Mouse (Mus musculus): ENCODE data around the gene Tgif2.

Gene Tgif2

DNA sequence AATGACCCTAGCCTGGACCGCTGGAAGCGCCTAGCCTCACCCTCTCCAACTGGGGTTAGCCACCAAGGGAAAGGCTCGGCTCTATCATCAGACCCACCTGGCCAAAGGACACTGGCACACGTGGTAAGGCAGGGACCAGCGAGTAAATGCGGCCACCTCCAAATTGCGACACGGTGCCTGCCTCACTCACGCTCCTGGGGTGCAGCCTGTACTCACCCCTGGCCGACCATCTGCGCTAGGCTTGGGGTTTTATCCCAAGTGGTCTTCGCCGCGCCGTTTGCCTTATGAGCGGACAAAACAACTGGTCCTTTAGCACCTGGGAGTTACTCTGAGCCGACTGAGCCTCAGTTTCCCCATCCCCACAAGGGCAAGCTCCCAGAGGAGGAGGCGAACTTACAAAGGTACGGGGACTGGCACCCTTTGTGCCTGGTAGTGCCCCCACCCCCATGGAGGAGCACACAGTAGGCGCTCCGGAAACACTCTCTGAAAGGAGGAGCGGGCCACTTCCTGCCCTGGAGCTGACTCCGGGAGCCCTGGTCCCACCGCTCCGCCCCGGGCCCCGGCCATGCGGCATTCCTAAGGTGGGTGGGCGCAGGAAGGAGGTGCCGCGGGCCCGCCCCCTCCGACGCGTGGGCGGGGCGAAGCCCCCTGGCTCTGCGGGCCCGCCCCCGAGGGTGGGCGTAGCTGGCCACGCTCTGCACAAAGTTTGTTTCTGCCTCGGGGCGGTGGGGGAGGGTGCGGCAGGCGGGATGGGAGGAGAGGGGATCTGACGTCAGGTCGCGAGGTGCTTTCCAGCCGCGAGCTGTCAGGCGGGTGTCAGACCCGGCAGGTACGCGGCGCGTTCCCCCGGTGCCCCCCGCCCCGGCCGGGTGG lies at the start of gene Tgif2:
Tgif2 (plus strand) TSS at position 689 of the 873 bp plus-strand sequence.
- TF ChIP-seq GATA4 (IDR thresholded peaks at IDR 0.05; ENCODE audit: insufficient replicate concordance, low read length): no peak

DNA sequence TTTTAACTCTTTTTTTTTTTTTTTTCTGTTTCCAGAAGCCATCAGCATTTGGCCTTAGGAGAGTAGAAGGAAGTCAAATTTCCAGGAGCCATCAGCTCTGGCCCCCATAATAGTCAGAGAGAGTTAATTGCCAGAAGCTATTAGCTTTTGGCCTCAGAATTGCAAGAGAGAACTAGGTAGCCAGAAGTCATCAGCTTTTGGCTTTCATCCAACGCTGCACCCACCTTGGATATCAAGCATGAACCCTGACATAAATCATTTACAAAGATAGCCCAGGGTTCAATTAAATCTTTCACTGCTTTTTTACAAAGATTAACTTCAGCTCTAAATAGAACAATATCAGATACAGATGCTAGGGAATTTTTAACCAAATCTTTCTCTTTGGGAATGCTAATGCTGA lies 41.3 kb upstream of the Tgif2 start:
- TF ChIP-seq GATA4 (IDR thresholded peaks at IDR 0.05; ENCODE audit: insufficient replicate concordance, low read length): no peak

DNA sequence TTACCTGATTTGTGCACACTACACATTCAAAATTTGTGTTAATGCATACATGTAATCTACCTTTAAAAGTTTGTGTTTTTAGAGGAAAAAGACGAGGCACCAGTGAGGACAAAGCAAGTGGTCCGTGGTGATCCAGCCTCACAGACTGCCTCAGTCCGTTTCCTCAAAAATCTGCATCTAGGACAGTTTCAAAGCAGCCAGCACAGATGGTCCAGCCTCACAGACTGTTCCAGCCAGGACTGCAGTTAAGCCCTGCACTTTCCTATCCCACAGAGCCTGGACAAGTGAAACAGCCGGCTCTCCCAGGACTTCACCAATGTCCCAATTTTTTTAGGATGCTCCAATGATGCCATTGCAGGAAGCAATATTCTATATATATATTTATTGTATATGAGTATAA lies 38.8 kb upstream of the Tgif2 start:
- no peak for TF ChIP-seq GATA4 (IDR thresholded peaks at IDR 0.05; ENCODE audit: insufficient replicate concordance, low read length)

DNA sequence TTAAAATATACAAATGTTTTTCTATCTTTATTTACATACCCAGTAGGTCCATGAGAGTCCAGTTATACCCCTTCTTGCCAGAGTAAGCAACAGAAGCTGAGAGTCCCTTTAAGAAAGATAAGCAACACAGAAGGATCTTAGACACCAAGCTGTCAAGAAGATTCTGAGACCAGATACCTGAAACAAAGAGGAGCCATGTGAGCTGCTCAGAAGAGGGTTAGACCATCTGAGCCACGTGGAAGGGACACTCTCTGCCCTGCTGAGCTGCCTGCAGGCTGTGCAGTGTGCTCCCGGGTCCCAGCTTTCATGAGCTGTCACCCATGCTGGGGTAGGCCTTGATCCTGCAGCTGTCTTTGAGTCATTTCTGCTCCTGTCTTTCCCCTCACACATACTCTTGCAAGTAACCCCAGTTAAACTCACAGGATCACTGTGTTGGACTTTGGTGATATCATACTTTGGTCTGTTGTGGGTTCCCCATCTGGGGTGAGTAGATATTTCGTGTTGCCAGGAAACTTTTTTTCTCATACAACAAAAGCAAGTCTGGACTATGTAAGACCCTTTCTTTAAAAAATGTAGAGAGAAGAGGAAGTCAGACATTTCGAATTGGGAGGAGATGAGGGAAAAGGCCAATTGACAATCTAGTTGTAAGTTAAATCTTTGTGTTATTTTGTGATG lies 36.0 kb upstream of the Tgif2 start:
- TF ChIP-seq GATA4 (IDR thresholded peaks at IDR 0.05; ENCODE audit: insufficient replicate concordance, low read length): no peak

DNA sequence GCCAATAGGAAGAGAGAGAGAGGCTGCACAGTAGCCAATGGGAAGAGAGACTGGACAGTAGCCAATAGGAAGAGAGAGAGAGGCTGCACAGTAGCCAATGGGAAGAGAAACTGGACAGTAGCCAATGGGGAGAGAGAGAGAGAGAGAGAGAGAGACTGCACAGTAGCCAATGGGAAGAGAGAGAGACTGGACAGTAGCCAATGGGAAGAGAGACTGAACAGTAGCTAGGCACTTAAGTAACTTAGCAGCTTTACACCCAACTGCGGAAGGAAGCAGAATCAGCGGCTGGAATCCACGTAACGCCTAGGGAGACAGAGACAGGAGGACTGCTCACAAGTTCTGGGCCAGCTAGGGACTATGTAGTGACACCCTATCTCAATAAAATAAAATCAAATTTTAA lies 35.2 kb upstream of the Tgif2 start:
- no peak for TF ChIP-seq GATA4 (IDR thresholded peaks at IDR 0.05; ENCODE audit: insufficient replicate concordance, low read length)

DNA sequence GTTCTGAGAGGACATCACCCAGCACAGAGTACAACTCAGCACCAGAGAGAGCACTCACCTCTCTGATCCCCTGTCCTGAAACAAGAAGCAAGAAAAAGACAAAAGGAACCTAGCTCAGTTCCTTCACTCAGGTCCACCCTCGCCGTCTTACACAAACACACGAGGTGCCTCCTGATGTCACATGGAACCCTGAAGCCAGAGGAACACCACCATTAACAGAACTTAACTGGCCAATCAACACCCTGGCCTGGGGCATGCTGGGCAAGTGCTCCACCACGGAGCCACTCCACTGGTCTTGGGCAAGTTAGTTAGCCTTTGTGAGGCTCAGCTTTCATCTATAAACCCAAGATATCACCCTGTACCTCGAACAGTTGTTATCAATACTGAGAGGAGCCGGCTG lies 32.9 kb upstream of the Tgif2 start:
- TF ChIP-seq GATA4 (IDR thresholded peaks at IDR 0.05; ENCODE audit: insufficient replicate concordance, low read length): no peak

DNA sequence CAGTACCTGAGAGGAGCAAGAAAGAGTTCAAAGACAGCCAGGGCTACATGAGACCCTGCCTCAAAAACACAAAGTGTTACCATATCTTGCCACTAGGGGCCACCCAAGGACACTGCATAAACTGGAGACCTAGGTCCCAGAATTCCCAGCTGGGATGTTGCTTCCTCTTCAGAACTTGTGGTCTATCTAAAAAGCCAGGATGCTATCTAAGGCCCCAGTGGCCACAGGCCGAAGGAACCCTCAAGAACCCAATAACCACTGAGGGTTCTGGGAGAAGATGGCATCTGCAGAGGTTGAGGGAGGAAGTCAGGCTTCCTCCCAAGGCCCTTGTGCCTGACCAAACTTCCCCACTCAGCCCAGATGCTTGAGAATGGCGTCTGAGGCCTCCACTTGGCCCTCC lies 30.2 kb upstream of the Tgif2 start:
- no peak for TF ChIP-seq GATA4 (IDR thresholded peaks at IDR 0.05; ENCODE audit: insufficient replicate concordance, low read length)

DNA sequence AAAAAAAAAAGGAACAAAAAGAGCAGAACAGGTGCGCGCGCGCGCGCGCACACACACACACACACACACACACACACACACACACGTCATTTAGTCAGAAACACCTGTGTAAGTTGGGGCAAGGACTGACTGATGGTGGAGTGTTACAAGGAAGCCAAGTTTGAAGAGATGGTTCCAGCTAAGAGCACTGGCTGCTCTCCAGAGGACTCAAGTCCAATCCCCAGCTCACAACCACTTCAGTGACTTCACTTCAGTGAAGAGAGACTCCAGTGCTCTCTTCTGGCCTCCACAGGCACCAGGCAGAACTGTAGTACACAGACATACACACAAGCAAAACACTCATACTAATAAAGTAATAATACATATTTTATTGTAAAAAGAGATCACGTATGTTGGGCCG lies 29.1 kb upstream of the Tgif2 start:
- TF ChIP-seq GATA4 (IDR thresholded peaks at IDR 0.05; ENCODE audit: insufficient replicate concordance, low read length): no peak

DNA sequence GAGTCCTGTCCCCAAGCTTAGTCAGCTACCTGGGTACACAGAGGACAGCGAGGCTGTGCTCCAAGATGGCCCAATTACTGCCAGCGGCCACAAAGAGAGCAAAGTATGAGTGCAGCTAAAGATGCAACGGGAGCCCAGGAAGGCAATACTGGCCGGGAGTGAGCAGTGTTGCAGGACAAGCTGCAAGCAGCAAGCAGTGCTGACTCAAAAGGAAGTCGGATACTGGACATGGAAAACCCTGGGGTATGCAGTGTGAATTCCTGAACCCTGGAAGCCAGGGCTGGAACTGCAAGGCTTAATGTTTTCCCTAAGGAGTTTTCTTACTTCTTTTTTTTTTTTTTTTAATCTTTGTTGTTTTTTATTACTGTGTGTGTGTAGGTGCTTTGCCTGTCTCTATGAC lies 28.3 kb upstream of the Tgif2 start:
- no peak for TF ChIP-seq GATA4 (IDR thresholded peaks at IDR 0.05; ENCODE audit: insufficient replicate concordance, low read length)

DNA sequence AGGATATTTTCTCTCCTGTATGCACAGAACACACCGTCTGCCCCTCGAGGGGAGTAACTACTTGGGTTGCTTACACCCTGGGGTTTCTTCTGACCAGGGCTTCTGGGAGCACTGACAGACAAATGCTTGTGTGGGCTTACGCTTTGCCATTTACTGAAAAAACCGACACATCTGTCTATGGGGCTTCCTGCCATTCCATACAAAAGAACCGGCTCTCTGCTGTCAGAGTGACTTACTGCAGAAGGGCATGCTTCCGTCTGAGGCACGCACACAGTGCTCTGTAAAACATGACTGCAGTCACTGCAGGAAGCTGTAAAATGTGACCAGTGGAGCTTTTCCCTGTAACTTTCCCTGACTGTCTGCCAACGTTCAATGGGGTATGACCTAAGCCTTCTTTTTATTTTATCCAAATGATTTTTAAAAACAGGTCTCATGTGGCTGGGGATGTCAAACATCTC lies 25.4 kb upstream of the Tgif2 start:
- TF ChIP-seq GATA4 (IDR thresholded peaks at IDR 0.05; ENCODE audit: insufficient replicate concordance, low read length): no peak

DNA sequence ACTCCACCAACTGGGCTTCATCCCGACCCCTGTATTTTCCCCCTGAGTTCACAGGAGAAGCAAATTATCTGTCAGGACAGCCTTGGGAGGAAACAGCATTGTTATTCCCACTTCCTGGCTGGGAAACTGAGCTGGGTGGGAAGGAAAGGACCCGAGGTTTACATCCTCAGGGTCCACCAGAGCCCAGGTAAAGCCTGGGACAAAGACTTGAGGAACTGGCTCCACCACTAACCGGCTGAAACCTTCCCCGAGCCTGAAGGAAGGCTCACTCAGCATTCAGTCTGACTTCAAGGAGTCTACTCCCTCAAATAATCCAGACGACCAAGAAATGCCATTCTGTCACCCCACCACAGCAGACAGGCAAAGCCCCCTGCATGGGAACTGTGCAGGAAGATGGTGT lies 24.9 kb upstream of the Tgif2 start:
- TF ChIP-seq GATA4 (IDR thresholded peaks at IDR 0.05; ENCODE audit: insufficient replicate concordance, low read length): no peak

DNA sequence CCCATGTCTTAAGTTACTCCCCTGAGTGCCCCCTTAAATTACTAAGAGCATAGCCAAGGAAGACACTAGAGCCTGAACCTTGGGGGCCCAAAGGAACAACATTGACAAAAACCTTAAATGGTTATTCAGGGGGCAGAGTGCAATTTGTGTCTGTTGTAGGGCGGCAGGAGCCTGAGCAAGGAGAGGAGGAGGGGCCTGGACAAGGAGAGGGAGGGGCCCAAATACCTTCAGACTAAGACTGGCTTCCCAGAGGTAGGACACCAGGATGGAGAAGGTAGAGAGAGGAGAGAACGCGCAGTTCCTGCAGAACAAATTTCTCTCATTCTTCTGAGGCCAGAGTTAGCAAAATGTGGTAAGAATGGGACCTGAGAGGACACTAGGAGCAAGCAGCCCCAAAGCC lies 24.4 kb upstream of the Tgif2 start:
- no peak for TF ChIP-seq GATA4 (IDR thresholded peaks at IDR 0.05; ENCODE audit: insufficient replicate concordance, low read length)

DNA sequence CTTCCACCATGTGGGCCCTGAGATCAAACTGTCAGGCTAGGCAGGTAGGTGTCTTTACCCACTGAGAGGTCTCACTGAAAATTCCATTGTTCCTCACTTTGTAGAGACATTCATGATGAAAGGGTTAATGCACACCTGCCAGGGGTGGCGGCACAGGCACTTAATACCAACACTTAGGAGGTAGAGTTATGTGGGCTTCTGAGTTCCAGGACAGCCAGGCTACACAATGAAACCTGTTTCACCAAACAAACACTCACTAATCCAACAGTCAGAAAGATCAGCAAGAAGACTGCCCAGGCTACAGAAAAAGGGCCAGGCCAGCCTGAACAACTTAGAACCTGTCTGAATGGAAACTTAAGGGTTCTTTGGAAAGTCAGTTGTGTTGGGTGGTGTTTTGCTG lies 23.7 kb upstream of the Tgif2 start:
- TF ChIP-seq GATA4 (IDR thresholded peaks at IDR 0.05; ENCODE audit: insufficient replicate concordance, low read length): no peak

DNA sequence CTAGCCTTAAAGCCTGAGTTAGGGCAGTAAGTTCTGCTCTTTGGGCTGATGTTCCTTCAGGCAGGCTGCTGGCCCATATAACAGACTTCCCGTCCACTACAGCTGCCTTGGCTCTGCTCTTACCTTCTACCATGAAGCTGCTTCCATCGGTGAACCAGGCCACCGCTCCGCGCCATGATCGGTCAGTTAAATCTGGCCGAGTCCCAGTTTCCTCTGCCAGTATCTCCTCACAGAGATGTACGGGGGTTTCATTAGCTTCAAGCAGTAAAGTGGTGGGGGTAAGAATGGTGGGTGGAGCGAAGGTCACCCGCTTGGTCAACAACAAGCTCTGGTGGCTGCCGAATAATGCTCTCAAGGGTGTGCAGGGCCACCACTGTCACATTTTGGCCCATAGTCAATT lies 5.5 kb upstream of the Tgif2 start:
- no peak for TF ChIP-seq GATA4 (IDR thresholded peaks at IDR 0.05; ENCODE audit: insufficient replicate concordance, low read length)

DNA sequence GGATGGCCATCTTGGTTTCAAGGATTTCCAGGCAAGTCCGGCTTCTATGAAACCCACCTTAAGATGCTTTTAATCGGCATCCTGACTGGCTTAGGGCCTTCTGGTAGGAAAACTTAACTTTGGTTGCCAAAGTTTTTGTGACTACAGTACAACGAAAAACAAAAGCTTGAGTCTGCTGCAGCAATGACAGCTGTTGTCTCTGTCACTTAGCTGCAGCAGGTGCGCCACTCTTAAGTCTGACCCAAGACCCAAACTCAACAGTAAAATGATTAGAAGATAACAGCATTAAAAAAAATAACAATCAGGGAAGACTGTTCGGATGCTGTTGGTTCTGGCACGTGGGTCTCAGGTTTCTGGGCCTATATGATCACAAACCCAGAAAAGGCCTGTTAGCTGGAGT lies 968 bp upstream of the Tgif2 start:
- TF ChIP-seq GATA4 (IDR thresholded peaks at IDR 0.05; ENCODE audit: insufficient replicate concordance, low read length): no peak

DNA sequence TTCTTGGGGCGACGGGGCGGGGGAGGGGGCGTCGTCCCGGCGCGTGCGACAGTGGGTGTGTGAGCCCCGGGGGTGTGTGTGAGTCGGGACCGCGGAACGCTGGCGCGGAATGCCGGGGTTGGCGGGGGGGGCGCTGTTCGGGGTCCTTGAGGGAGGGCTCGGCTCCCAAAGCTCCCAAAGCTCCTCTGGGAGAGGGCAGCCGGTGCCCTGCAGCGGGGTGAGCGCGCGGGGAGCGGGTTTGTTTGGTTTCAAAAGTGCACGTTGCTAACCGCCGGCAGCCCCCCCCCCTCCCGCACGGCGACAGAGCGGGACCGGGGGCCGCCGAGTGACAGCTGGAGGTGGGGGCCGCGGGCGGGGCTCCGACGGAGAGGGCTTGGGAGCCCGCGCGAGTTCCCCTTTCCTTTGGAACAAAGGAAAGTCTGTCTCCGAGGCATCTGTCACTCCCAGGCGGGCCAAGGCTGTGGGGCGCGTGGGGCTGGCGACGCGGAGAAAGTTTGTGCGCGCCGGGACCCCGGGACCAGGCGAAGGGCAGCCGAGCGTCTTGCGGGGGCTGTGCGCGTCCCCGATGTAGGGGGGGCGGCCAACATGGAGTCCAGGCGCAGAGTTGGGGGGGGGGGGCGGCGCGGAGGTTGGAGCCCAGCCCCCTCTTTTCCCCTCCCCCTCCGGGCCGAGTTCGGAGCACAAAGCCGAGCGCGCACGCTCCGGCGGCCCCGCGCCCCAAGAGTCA lies 657 bp downstream of the Tgif2 start:
- no peak for TF ChIP-seq GATA4 (IDR thresholded peaks at IDR 0.05; ENCODE audit: insufficient replicate concordance, low read length)

All from liver, adult (tissue).